Mouse (Mus musculus) mesoderm, embryonic 11.5 days (tissue): ENCODE data around the gene Gm5148.

Experiments
- DNase-seq: peaks from one replicate; pipeline ENCODE4 v3.0.0-alpha.2; 2012; ENCODE audit warnings: low read depth, low spot score

Gene Gm5148

GRCm38 (mm10) chr3:37692945-37693344, 31.3 kb downstream of the Gm5148 start:
- DNase-seq = no peak

GRCm38 (mm10) chr3:37687158-37687980, 36.9 kb downstream of the Gm5148 start:
- DNase-seq = peak; percentile 50

GRCm38 (mm10) chr3:37686751-37687150, 37.5 kb downstream of the Gm5148 start:
- DNase-seq = no peak

GRCm38 (mm10) chr3:37686219-37686618, 38.1 kb downstream of the Gm5148 start:
- no peak for DNase-seq

- DNase-seq = no peak
Observed at GRCm38 (mm10) chr3:37676291-37676690, 48.0 kb downstream of the Gm5148 start.

- DNase-seq = no peak
Observed at GRCm38 (mm10) chr3:37675056-37675525, 49.2 kb downstream of the Gm5148 start.

GRCm38 (mm10) chr3:37673513-37674261, 50.6 kb downstream of the Gm5148 start:
- peak; percentile 52 for DNase-seq

- peak; percentile 70 for DNase-seq
Observed at GRCm38 (mm10) chr3:37672266-37673040, 51.8 kb downstream of the Gm5148 start.

- DNase-seq = no peak
Observed at GRCm38 (mm10) chr3:37669100-37669499, 55.2 kb downstream of the Gm5148 start.

- DNase-seq = no peak
Observed at GRCm38 (mm10) chr3:37668652-37669051, 55.6 kb downstream of the Gm5148 start.

GRCm38 (mm10) chr3:37667736-37668135, 56.6 kb downstream of the Gm5148 start:
- no peak for DNase-seq

- DNase-seq = no peak
Observed at GRCm38 (mm10) chr3:37667119-37667467, 57.2 kb downstream of the Gm5148 start.

GRCm38 (mm10) chr3:37666291-37667118, 57.8 kb downstream of the Gm5148 start:
- peak; percentile 87 for DNase-seq
